Mouse (Mus musculus) spleen, postnatal 10 days (tissue): Measurements from ENCODE around the gene Mb.
A peak's percentile ranks its signal among the peaks of the same experiment; 100 is the strongest.

Experiments used
- DNase-seq, 2 experiments: peaks; one replicate each; pipeline ENCODE4 v3.0.0; 2021 to 2022; ENCODE audit warnings: low spot score in 2 of 2

The Mb gene

DNA sequence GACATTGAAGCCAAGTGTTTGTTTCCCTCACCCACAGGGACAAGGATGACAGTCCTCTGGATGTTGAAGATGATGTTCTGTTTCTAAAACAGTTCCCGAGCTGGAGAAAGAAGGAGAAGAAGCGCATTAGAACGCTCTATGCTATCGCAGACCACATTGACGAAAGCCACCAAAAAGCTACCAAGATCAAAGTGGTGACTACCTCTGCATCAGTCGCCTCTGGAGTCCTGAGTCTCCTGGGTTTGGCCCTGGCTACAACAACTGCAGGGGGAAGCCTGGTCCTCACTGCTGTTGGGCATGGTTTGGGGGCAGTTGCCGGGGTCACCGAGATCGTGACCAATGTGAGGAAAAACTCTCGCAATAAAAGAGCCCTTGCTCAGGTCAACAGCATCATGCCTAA is at the start of gene Mb:
Gene Mb, minus strand, starts transcription at position 101 of the 400 bp plus-strand sequence.
- DNase-seq = no peak

DNA sequence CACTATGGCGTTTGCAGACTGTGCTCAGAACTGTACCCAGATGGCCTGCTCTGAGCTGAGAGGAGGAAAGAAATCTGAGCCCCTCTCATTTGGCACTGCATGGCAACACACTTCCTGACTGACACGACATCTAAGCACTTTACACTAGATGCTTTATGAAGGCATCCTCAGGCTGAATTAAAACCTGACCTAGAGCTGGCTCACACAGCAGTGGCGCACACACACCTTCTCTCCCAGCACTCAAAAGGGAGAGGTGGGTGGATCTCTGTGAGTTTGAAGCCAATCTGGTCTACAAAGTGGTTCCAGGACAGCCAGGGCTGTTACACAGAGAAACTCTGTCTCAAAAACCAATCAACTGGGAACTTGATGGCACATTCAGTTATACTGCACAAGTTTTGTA is 49.3 kb upstream of the Mb start:
- no peak for DNase-seq

DNA sequence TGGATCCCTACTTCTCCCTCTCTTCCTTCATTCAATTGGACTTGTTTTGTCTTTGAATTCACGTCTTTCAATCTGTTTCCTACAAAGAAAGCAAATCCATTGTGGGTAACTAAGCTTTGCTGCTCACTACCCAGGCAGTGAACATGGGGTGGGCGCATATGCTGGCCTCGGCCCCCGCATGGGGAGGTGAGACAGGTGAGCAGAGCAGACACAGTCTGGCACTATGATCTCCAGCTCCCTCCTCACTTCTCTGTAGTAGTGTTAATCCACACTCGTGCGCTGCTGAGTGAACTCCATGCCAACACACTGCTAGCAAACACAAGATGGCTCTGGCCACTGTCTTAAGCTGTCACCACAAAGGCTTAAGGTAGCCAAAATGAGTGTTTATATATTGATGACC is 46.9 kb upstream of the Mb start:
- DNase-seq = no peak

DNA sequence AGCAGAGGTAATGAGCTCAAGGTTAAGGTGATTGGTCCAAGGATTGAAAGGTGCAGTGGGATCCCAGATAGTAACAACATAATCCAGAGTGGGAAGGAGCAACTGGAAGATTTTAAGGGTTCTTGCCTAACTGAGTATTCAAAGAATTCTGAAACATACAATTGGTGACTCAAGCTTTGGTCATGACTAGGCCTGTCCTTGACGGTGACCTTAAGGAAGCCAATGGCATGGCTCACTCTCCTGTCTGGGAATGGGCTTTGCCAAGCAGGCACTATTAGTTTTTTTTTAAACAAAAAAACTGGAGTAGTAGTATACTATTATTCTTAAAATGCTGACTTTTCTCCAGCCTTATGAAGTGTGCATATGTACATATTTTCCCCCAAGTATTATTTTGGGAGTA is 44.7 kb upstream of the Mb start:
- DNase-seq = no peak

DNA sequence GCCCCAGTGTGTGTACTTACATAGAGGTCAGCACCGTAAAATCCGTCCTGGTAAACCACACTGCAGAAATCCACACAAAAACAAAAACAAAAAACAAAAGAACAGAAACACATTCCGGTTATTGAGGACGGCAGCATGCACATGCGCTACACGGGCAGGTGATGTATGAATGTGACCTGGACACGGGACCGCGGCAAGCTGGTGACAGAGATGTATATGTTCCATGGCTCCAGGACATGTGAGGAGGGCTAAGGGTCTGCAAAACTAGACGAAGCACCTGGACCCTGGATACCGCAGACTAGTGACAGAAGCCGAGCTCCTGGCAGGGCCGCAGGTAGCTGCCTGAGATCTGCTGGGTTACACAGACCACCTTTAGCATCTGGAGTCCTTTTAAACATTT is 44.0 kb upstream of the Mb start:
- DNase-seq = no peak

DNA sequence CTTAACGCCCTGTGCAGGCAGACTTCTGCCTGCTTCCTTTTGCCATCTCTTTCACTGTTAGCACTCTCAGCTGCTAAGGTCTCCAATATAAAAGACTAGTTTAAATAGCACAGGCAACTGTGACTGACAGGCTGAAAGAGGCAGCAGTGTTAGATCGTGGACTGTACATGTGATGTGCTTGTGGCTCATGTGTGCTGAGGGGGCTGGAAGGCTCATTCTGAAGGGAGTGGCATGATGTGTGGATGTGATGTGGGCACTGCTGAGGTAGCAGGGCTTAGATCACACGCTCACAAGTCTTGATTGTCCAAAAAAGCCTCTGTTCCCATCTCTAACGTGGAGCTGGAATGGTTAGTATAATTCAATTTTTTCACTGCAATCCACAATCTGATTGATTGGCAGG is 40.9 kb upstream of the Mb start:
- DNase-seq = no peak

DNA sequence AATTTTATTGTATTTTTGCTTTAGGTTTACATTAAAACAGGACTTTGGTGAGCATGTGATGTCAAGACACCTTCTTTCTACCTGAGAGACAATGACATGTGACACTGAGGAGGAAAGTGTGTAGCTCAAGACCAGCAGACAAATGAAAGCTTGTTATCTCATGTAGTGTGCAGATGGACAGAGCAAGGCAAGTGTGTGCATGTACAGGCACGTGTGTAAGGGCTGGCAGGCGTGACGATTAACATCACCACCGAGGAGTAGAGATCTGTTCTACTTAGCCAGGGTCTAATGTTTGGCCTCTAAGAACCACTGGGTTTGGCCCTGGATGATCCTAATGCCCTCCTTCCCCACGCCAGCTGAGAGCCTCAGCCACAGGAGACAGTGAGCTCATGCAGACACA is 40.1 kb upstream of the Mb start:
- no peak for DNase-seq

DNA sequence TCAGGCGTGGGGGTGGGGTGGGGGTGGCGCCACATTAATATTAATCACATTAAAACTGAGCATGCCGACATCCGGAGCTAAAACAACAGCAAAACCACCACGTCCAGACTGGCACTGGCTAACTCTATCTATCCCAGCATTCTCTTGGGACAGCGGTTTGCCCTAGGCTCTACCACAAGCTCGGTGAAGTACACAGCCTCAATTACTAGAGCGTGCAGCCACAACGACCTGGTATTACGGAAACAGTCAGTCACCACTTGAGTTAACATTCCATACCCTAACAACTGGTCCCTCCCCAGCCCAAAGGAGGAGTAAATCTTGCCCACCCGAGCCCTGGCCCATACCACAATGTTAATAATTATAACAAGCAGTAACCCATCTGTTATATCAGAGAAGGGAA is 38.8 kb upstream of the Mb start:
- no peak for DNase-seq

DNA sequence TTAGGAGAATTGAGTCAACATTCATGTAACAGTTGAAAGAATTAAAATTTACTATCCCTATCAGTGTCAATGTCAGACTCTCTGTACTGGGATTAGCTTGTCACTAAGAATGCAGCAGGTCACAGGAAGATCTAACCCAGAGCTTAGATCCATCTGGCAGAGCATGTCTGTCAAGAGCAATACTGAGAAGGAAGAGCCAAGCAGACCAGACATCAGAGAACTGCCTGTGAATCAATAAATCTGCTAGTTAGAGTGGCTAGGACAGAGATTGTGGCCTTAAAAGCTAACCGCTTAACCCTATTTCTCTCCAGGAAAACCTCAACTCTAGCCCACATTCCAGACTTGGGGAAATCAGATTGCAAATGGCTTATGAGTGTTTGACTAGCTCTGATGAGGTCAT is 36.0 kb upstream of the Mb start:
- no peak for DNase-seq

DNA sequence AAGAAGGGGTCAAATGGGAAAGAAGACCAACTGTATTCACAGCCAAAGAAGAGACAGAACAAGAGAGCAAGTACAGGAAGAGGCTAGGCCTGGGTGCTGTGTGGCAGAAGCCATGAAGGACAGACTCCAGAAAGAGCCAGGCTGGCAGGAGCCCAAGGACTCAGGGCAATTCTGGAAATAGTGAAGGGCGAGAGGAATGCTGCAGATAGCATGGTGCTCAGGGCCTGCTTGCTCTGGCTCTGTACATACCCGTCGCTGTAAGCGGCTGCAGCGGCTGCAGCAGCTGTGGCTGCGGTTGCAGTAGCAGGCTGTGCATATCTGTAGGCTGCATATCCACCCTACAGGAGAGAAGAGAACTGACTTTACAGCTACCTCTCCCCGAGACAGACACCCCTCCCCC is 35.3 kb upstream of the Mb start:
- no peak for DNase-seq

DNA sequence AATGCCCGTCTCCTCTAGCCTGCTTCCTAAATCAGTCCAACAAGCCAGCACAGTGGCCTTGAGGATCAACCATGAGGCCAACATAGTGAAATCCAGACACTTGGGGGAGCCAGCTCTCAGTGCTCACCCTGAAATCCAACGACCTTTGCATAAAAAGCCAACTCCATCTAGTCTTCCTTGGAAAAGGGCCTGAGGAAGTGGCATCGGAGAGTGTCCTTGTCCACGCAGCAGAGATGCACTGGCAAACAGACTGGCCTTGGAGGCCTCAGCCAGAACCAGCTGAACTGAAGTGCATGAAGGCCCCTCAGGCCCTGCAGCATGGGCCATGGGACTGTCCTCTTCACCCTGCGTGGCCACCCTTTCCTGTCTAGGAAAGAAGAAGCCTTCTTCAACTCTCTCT is 31.0 kb upstream of the Mb start:
- DNase-seq = no peak

DNA sequence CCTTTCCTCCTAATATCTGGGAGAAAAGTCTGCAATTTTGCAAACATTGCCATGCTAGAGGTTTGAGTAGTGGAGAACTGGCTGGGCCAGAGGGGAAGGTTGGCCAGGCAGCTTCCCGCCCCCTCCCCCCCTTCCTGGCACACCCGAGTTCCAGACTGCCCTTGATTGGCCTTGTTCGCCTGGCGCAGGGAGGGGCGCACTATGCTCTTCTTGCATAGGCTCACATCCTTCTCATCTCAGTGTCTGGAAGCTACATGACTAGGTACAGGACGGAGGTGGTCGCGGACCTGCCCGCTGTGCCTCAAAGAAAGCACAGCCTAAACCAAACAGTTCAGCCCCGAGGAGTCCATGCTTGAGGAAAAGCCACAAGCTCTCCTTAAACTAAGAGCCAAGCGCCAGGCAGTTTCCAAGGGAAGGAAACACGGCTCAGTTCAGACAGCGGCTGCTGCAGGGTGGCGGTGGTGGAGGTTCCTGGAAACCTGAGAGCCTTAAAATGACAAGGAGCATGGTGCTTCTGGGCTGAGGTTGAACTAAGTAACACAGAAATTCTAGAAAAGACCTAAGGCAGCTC is 30.3 kb upstream of the Mb start:
- DNase-seq = no peak

DNA sequence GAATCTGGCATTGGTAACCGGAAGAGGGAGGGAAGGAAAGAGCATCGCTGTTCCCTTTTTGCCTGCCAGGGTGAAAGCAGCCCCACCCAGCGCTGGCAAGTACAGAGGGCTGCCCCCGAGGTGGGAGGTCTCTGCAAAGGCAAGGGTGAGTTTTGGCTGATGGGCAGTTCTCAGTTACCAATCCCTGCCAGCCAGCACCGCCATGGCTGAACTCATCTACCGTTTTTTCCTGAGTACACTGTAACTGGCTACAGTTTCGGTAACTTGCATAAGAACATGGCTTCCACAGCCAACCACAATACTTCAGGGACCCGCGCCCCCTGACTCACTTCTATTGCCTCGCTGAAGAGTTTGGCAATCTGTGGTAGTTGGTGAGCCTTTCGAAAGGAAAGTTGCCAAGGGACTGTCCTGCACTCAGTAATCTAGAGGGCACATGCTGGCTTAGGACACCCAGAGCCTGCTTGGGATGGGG is 29.5 kb upstream of the Mb start:
- DNase-seq = no peak

DNA sequence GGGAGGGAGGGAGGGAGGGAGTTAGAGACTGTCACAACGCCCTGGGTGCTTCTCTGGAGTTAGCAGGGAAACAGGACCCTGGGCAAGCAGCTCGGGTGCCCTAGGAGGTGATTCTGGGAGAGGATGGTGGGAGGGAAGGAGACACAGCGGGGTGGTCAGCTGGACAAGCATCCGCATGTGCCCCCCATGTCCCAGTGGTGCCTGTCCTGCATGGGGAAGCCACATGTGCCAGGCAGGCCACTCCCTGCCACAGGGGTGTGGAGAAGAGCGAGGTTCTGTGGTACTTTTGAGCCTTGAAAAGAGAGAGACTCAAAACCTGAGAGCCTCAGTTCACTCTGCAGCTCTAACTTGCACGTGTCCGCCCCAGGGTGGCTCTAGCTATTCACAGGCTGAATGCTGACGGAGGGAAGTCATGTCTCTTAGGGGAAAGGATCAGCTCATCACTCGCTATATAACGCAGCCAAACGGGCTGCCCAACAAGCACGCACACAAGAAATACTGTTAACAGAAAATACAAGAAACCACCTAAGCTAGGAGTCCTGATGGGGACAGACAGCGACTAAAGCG is 28.9 kb upstream of the Mb start:
- DNase-seq = no peak

DNA sequence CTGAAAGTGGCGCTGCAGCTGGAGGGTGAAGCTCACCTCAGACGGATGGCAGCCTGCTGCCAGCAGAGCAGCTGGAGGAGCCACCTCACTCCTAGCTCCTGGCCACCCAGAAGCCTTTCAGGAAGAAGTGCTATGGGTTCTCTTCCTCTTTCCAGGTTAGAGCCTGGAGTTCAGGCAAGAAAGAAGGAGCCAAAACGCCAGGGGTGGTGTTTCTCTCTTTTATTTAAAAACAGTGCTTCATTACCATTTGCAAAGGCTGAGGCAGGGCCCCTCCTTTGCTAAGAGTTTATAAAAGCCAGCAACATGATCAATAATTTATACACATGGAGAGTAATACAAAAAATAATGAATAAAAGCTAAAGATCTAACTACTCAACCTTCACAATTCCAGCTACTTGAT is 28.3 kb upstream of the Mb start:
- DNase-seq = no peak

DNA sequence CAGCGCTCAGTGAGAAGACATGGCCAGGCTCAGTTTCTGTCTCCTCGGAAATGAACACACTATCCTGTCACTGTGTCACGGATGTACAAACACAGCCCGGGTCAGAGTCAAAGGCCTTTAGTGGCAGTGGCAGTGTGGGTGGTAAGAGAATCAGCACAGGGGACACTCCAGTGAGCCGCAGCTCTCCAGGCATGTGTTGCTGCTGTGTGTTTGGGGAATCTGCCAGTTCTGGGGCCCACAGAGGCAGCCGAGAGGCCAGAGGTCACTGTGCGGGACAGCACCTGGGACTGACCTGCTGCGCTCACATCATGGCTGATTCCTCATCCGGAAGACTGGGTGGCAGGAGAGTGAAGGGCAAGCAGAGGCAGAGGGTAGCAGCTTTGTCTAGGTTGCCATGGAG is 27.4 kb upstream of the Mb start:
- DNase-seq = no peak

DNA sequence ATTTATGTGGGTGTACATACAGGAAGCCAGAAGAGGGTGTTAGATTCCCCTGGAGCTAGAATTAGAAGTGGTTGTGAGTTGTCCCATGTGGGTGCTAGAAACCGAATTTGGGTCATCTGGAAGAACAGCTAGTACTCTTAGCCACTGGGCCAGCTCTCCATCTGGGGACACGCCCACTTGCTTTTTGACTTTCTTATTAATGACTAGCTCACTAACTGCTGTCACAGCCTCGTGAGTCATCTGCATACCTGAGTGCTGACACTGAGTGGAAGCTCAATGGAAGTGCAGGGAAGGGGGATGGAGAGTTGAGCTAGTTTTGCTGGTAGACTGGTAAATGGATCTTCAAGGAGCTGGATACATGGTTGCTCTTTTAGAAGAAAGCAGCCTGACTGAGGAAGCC is 26.1 kb upstream of the Mb start:
- no peak for DNase-seq

DNA sequence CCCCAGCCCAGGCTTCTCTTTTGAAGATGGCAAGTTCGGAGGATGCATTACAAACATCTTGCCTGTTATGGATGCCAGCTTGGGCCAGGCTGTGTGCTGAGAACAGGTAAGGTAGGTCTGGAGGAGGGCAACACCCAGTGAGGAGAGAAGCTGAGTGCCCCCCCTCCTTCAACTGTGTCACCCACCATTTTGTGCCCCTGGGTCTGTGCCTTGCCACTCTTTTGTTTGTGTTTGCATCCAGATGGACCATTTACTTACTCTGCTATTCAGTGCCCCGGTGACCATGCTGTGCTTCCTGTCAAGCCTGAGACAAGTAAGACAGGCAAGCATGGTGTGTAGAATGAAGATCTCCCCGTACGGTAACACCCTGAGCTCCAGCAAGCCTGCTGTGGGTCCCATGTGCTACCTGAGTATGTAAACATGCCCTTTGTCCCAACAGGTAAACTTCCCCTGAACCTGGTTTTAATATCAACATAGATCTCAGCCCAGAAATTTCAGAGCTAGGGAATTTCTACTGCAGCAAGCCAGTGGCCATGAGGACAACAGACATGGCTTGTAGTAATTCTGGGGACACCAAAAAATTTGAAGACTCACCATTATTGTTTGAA is 22.2 kb upstream of the Mb start:
- no peak for DNase-seq

DNA sequence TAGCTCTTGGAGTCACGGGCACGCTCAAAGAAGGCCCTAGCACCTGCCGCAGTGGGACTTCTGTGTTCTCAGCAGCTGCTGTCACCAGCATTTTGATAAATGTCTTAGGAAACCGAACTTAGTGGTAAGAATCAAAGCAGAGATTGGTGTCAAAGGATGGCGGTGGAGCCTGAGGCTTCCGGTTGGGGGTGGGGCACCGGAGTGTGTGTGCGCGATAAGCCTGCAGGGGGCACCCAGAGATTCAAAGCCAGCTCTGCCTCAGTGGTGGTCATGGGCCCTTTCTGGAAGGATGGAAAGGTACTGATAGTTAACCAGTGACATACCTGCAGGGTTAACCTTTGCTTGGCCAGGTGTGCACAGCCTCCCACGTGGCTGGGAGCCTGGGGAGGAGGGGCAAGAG is 21.0 kb upstream of the Mb start:
- DNase-seq = peak in 1 of 2 experiments; percentile 47

DNA sequence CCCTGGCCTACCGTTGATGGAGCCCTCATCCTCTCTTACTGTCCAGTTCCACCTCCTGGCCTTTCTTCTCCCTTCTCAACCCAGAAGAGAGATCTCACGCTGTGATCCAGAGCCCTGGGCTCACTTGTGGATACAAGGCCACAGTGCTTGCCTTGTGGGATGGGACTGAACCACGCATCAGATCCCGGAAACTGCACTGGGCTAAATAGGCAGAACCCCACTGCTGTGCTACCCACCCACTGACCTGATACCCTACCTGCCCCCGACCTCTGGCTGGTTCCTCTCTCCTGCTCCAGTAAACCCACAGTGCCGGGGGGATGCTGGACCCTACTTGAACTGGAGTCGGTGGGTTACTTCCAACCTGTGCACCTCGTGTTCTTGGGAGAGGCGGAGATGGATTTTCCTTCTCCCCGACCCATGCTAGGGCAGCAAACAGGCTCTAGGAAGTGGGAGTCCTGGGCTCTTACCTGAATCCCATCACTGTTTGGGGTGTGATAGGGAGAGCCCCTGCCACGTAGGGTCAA is 20.3 kb upstream of the Mb start:
- no peak for DNase-seq

DNA sequence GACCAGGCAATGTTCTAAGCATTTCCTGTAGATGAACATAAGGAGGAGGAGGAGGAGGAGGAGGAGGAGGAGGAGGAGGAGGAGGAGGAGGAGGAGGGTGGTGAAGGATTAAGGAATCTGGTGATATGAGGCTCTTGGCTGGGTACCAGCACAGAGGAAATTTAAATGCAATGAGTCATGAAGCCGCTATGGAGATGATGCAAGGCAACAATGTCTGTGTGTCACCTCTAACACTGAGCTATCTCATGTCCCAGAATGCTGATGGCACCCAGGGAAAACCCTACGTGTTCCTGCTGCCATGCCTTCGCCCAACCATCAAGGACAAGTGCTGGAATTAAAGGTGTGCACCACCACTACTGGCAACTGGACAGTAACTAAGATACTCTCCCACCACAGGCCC is 18.5 kb upstream of the Mb start:
- no peak for DNase-seq

DNA sequence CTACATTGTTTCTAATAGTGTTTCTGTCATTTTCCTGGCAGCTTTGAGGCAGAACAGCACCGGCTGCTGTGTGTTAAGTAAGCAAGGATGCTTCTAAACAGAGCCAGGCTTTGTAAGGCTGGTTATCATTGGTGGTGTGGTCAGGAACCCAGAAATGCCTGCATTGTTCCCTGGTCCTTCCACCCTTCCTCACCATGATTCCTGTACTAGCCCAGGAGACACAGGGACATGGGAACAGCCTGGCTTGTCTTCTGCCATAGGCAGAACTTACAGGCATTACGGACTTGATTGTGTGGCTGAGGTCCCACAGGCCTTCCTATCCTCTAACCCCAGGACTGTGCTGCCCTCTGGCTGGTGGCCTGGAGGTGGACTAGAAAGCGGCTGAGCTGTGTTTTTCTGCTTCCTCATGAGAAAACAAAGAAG is 18.0 kb upstream of the Mb start:
- no peak for DNase-seq

DNA sequence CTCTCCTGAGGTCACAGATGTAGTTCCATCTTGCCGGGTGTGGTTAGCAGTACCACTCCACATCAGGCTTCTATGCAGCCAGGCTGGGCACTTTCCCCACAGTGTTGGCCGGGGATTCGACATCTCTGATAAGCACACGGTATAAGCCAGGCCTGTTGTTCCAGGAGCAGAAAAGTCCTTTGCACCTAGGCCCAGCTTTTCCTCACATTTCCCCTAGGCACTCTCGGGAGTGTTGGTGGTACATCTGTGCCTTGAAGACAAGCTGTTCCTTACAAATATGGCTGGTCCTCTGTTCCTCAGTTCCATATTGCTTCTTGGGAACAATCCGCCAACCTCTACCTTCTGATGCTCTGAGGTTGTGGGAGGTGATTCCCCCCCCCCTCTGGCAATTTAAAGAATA is 15.8 kb upstream of the Mb start:
- DNase-seq = no peak
